Mouse (Mus musculus) heart, postnatal 25 days (tissue): ENCODE results near the gene Gk. TPM values are rescaled to one million over a fixed set of nuclear protein-coding genes. Genes with fewer than 3 reads are reported as not detected.

ENCODE experiments used
- total RNA-seq, 2 experiments: library from RNA; stranded (reverse); gene quantifications; 2 replicates each; pipeline ENCODE4 v1.2.3; 2021

Gk gene
- total RNA-seq, 2 experiments from 2014 or later: 25.4 to 29.7 TPM

Other genes with a start within 250 kb of the Gk start
- 1 to 10 TPM; 6.6 to 7.5 TPM for gene Tab3, start 202.8 kb downstream of the Gk start, total RNA-seq
- gene 5430427O19Rik, start 93.5 kb upstream of the Gk start, total RNA-seq: under 1 TPM; 0.08 to 0.16 TPM